Mouse (Mus musculus) E14TG2a.4 (cell line): ENCODE measurements around the gene Mgat5b.

Source experiments
- CTCF ChIP-seq: conservative IDR thresholded peaks from 2 replicates; pipeline ENCODE4 v1.5.1; 2014; ENCODE audit warnings: low read length
- NANOG ChIP-seq: IDR thresholded peaks from 2 replicates; pipeline ENCODE4 v1.6.1; 2014; ENCODE audit warnings: borderline replicate concordance, low read length, mixed read lengths
- POU5F1 ChIP-seq: IDR thresholded peaks from 2 replicates; pipeline ENCODE4 v1.6.1; 2014; ENCODE audit warnings: low read length, borderline replicate concordance

DNA sequence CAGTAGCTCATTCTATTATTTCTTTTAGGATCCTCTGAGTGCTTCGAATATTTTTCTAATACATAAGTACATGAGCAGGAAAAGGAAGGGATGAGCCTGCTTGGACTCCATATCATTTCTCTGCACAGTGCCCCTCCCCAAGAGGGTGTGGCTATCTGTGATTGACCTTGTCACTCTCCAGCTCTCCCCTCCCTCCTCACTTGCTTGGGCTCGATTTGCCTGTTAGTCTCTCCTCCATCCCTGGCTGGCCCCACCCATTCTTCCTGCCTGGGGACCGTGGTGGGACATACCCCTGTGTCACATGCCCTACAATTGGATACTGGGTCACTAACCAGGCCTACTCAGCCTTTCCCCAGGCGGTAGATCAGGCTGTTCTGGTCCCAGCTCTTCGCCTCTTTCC is 39.9 kb downstream of the Mgat5b start:
- no peak for TF ChIP-seq CTCF
- no peak for TF ChIP-seq POU5F1
- no peak for TF ChIP-seq NANOG
